Mouse (Mus musculus): ENCODE data around the gene Rexo1.

GRCm38 (mm10) chr10:80538180-80538579, 23.2 kb downstream of the Rexo1 start:
- TF ChIP-seq CTCF (IDR thresholded peaks at IDR 0.05; ENCODE audit: low read depth) (no peak), EP300 (optimal IDR thresholded peaks at IDR 0.05) (no peak)

Data from stomach, postnatal 0 days (tissue).